Mouse (Mus musculus) embryonic facial prominence, embryonic 12.5 days (tissue): ENCODE data around the gene Plcl2. TPM values are rescaled to one million over a fixed set of nuclear protein-coding genes. Genes with fewer than 3 reads are reported as not detected.

Source experiments
- ATAC-seq: fragments of 200-750 bp; cut with Nextera tagmentation; 2 replicates; pipeline ENCODE4 v1.8.0; 2017; ENCODE audit not compliant: insufficient number of reproducible peaks, insufficient read depth, low FRiP score, low TSS enrichment
- H3K27ac ChIP-seq: fragments of 300-500 bp; sonication (generic); 2 replicates; pipeline ENCODE4 v1.5.1; 2016; ENCODE audit warnings: mild to moderate bottlenecking
- H3K27me3 ChIP-seq: fragments of 300-500 bp; sonication (generic); 2 replicates; pipeline ENCODE4 v1.6.1; 2016; ENCODE audit warnings: mild to moderate bottlenecking, moderate library complexity
- H3K36me3 ChIP-seq: fragments of 300-500 bp; sonication (generic); 2 replicates; pipeline ENCODE4 v1.6.1; 2016; ENCODE audit warnings: mild to moderate bottlenecking
- H3K4me1 ChIP-seq: fragments of 300-500 bp; sonication (generic); 2 replicates; pipeline ENCODE4 v1.6.1; 2016
- H3K4me2 ChIP-seq: fragments of 300-500 bp; sonication (generic); replicated peaks from 2 replicates; pipeline ENCODE4 v1.6.1; 2016; ENCODE audit warnings: mild to moderate bottlenecking, moderate library complexity
- H3K4me3 ChIP-seq: fragments of 300-500 bp; sonication (generic); 2 replicates; pipeline ENCODE4 v1.5.1; 2016; ENCODE audit warnings: mild to moderate bottlenecking
- H3K9ac ChIP-seq: fragments of 300-500 bp; sonication (generic); 2 replicates; pipeline ENCODE4 v1.6.1; 2016; ENCODE audit warnings: mild to moderate bottlenecking, moderate library complexity
- H3K9me3 ChIP-seq: fragments of 300-500 bp; sonication (generic); 2 replicates; pipeline ENCODE4 v1.6.1; 2016; ENCODE audit warnings: mild to moderate bottlenecking, moderate library complexity
- whole genome bisulfite sequencing: fragments of 180-500 bp; shearing (Covaris S2); methylation state at CpG from one replicate; pipeline ENCODE4 v1.1.7; 2016; 5-methylcytosine and 5-hydroxymethylcytosine counted together
- polyA plus RNA-seq: library from polyadenylated mRNA; unstranded; fragments of >200 nt; fragmentation: Nextera tagmentation; extraction: Ambion mirVana; gene quantifications from 2 replicates; pipeline ENCODE4 v1.2.1, GENCODE M21; 2016

The Plcl2 gene
- polyA plus RNA-seq, 1 experiment from 2014 or later = 5.9 TPM

DNA sequence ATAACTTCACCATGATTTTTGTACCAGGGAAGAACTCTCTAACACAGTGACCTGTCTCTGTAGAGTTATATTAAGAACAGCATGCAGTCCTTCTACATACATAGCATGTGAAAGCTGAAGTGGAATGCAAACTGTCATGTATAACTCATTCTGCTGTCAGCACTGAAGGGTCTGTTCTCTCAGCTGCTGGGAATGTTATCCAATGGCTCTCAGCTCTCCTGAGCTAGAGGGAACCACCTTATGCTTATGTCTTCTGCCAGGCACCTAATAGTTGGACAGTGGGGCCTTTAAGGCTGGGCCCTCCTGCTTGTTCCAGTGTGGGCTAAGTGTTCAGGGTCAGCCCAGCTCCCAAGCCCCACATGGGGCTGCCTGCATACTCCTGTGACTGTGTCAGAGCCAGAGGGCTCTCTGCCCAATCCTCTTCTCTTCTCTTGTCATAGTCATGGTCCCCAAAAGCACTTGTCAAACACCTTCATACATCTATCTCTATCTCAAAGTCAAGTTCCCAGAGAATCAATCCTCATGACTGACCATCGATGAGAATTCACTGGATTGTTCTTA lies 22.1 kb upstream of the Plcl2 start:
- no peaks in the 10 kb centered on the region for H3K9me3 ChIP-seq
- H3K4me3 ChIP-seq = no peak overlapping the region
- no peaks in the 10 kb centered on the region for H3K4me1 ChIP-seq
- no peak overlapping the region for H3K27ac ChIP-seq
- no peak overlapping the region for H3K4me2 ChIP-seq
- no peaks in the 10 kb centered on the region for H3K27me3 ChIP-seq
- WGBS = 97% methylated on average over 1 of the region's 1 CpGs
- no peaks in the 10 kb centered on the region for H3K36me3 ChIP-seq
- ATAC-seq = no peak
- H3K9ac ChIP-seq = no peak overlapping the region

DNA sequence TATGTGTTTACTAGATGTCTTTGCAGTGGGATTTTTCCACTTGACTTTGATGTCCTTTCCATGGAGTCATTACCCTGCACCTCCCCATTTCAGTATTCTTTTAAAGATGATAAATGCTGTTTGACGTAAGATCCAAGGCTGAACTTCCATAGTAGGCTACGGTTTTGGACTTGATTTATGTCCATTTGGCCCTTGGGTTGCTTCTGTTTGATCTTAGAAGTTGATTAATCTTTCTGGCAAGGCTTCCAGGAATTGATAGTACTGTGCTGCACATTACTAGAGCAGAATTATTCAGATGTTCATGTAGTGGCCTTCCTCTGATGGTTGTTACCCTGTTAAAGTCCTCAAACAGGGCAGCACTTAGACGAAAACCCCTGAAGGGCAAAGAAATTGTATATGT lies 21.5 kb upstream of the Plcl2 start:
- WGBS = 83% methylated on average over 3 of the region's 3 CpGs
- ATAC-seq = no peak
- H3K4me2 ChIP-seq = no peak overlapping the region

DNA sequence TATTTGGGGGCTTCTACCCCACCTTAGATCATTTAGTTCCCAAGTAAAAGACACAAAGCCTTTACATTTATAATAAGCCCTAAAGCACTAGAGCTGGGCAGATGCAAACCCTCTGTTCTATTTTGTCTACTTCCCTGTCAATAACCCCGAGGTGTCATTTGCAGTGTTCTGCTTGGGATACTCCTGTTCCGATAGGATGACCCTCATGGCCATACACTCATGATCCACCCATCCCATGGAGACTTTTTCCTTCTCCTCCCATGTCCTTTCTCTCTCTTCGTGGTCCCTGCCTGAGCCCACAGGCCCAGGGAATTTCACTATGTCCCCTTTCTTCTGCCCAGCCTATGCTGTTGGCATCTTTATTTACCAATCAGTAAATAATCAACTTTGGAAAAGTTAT lies 20.8 kb upstream of the Plcl2 start:
- Histone ChIP-seq H3K4me1 (no peaks in the 10 kb centered on the region), H3K9ac (no peak overlapping the region), H3K27ac (no peak overlapping the region), H3K27me3 (no peaks in the 10 kb centered on the region), H3K4me2 (no peak overlapping the region), H3K36me3 (no peaks in the 10 kb centered on the region), H3K9me3 (no peaks in the 10 kb centered on the region), H3K4me3 (no peak overlapping the region)
- ATAC-seq = no peak
- WGBS = 83% methylated on average over 3 of the region's 3 CpGs

More for the DNA sequence above, 21.5 kb upstream of the Plcl2 start:
- H3K4me1 ChIP-seq = no peaks in the 10 kb centered on the region
- no peak overlapping the region for H3K4me3 ChIP-seq
- H3K27ac ChIP-seq = no peak overlapping the region
- H3K27me3 ChIP-seq = no peaks in the 10 kb centered on the region
- H3K9ac ChIP-seq = no peak overlapping the region
- H3K9me3 ChIP-seq = no peaks in the 10 kb centered on the region
- no peaks in the 10 kb centered on the region for H3K36me3 ChIP-seq

DNA sequence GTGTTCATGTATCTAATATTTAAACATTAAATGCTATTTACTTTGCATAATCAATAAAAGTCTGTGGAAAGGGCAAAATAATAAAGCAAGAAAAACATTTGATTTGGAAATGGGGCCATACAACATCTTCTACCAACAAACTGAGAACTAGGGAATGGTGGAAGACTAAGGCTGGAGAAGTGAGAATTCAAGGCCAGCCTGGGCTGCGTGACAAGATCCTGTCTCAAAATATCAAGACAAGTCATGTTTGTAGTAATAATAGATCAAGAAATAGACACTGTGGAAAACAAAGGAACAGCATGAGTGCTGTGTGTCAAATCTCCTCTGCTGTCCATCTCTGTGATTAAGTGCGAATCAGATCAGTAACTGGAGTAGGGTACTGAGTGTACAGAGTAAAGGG lies 20.3 kb upstream of the Plcl2 start:
- Histone ChIP-seq H3K36me3 (no peaks in the 10 kb centered on the region), H3K27ac (no peak overlapping the region), H3K4me3 (no peak overlapping the region), H3K4me1 (no peaks in the 10 kb centered on the region), H3K9me3 (no peaks in the 10 kb centered on the region), H3K27me3 (no peaks in the 10 kb centered on the region), H3K9ac (no peak overlapping the region), H3K4me2 (no peak overlapping the region)
- ATAC-seq = no peak
- 81% methylated on average over 2 of the region's 2 CpGs for WGBS

DNA sequence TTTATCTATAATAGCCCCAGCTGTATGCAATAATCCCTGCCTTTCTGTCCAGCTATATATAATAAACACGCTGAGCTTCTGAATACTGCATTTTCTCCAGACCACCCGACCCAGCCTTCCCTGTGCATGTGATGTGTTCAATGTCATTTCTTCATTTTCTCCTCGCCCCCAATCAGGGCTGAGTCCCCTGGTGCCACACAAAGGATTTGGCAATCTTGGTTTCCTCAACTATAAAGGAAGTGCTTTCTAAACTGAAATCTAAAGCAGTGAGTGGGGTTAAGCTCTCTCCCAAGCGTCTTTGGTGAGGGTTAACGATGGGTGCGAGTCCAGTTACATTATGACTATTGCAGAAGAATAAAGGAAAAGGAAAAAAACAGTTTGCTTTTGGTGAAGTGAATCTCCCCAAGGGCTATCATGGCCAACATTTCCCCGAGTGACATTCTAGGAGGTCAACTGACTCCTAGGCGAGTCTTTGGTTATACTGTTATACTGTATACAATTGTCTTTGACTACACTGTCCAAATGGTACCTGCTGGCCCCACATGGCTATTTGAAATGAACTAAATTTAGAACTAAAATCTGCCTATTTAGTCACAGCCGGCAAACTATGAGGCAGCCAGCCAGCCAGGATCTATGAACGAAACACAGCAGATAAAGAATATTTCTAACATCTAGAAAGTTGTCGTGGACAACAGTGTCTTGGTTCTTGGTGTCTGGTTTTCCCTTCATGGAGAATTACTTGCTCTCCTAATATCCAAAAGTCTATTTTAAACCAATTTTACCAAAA lies 18.4 kb upstream of the Plcl2 start:
- ATAC-seq = no peak
- no peaks in the 10 kb centered on the region for H3K9me3 ChIP-seq
- no peak overlapping the region for H3K4me3 ChIP-seq
- H3K27me3 ChIP-seq = no peaks in the 10 kb centered on the region
- H3K27ac ChIP-seq = no peak overlapping the region
- no peak overlapping the region for H3K4me2 ChIP-seq
- H3K4me1 ChIP-seq = peaks cover 7% of the 10 kb centered on the region; the same call in 1 of the 2 replicates
- WGBS = 77% methylated on average over 11 of the region's 11 CpGs
- H3K9ac ChIP-seq = no peak overlapping the region
- no peaks in the 10 kb centered on the region for H3K36me3 ChIP-seq

DNA sequence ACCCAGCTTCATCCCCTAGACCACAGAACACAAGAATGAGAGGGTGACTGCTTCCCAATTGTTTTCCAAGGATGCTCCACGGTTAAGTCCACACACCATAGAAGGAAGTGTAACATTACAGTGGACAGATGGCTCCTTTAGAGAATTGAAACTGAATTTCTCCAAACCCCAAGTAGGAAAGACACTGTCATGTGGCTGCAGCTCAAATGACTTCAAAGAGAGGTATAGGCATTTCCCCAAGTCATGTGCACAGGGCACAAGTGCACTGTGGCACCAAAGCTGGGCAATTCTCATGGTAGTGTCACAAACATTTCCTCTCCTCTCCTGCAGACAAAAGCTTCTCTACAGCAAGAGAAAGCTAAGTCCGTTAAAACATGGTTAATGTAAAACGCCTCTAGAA lies 17.7 kb upstream of the Plcl2 start:
- Histone ChIP-seq H3K27me3 (no peaks in the 10 kb centered on the region), H3K9ac (no peak overlapping the region), H3K4me3 (no peak overlapping the region), H3K4me1 (peaks cover 10% of the 10 kb centered on the region; the same call in 1 of the 2 replicates), H3K9me3 (no peaks in the 10 kb centered on the region), H3K27ac (no peak overlapping the region), H3K36me3 (no peaks in the 10 kb centered on the region), H3K4me2 (no peak overlapping the region)
- WGBS = 88% methylated on average over 3 of the region's 3 CpGs
- ATAC-seq = no peak

DNA sequence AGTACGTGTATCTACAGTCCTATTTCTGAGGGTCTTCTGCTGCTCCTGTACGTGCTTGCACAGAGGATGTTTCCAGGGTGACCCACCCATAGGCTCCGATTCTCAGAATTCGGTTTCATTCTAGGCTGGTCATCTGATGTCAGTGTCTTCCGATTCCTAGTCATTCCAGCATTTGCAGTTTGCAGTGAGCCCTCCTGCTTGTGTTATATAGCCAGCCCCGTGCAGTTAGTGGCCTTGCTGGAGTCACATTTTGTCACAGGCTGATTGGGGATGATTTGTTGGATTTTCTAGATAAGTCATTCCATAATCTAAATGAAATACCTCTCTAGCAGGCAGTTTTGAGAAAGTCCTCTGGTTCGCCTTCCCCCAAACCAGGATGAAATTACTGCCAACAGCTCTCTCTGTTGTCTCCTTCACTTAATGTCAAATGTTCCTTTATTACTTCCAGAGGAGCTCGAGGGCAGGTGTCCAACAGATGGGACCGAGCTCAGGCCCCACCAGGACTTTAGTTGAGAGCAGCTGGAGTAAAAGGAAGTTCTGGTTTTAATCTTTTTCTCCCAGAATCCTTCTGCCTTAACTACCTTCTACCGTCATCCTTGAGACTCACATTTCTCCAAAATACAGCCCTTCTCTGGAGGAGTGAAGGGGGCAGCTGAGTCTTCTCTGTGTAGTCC lies 13.8 kb upstream of the Plcl2 start:
- 40% methylated on average over 10 of the region's 10 CpGs for WGBS
- H3K4me3 ChIP-seq = no peak overlapping the region
- no peaks in the 10 kb centered on the region for H3K9me3 ChIP-seq
- peak; percentile 75 for ATAC-seq
- no peaks in the 10 kb centered on the region for H3K27me3 ChIP-seq
- H3K9ac ChIP-seq = no peak overlapping the region
- peak overlapping the region; percentile 16; the same call in 1 of the 2 replicates for H3K4me2 ChIP-seq
- no peaks in the 10 kb centered on the region for H3K36me3 ChIP-seq
- no peak overlapping the region for H3K27ac ChIP-seq
- peaks cover 16% of the 10 kb centered on the region; the same call in 1 of the 2 replicates for H3K4me1 ChIP-seq

DNA sequence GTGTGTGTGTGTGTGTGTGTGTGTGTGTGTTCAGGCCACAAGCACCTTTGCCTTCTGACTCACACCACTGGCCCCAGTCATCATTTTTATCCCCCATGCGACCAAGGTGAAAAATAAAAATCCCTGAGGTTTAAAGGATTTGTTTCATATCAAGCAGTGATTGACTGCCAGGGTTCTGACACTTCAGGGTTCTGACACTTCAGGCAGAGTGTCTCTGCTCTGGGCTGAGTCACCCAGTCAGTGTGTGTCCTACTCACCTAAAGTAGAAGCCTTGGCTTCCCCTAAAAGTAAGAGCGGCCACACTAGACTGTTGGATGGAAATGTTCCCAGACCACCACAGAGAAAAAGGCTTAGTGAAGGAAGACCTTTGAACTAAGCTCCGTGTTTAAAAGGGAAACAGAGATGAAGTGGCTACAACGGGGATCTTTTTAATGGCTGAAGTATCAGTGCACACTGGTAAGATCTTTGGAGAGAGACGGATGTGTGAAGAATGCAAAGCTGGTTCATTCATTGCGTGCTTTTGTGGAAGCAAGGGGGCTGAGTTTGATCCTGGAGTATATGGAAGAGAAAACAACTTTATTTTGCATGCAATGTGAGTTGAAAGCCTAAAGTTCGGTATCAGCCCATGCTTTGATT lies 11.0 kb upstream of the Plcl2 start:
- H3K4me1 ChIP-seq = peaks cover 16% of the 10 kb centered on the region; the same call in 1 of the 2 replicates
- no peak overlapping the region for H3K4me2 ChIP-seq
- H3K27me3 ChIP-seq = no peaks in the 10 kb centered on the region
- no peak for ATAC-seq
- no peak overlapping the region for H3K27ac ChIP-seq
- no peaks in the 10 kb centered on the region for H3K9me3 ChIP-seq
- H3K36me3 ChIP-seq = no peaks in the 10 kb centered on the region
- WGBS = 32% methylated on average over 7 of the region's 7 CpGs
- H3K4me3 ChIP-seq = no peak overlapping the region
- no peak overlapping the region for H3K9ac ChIP-seq

DNA sequence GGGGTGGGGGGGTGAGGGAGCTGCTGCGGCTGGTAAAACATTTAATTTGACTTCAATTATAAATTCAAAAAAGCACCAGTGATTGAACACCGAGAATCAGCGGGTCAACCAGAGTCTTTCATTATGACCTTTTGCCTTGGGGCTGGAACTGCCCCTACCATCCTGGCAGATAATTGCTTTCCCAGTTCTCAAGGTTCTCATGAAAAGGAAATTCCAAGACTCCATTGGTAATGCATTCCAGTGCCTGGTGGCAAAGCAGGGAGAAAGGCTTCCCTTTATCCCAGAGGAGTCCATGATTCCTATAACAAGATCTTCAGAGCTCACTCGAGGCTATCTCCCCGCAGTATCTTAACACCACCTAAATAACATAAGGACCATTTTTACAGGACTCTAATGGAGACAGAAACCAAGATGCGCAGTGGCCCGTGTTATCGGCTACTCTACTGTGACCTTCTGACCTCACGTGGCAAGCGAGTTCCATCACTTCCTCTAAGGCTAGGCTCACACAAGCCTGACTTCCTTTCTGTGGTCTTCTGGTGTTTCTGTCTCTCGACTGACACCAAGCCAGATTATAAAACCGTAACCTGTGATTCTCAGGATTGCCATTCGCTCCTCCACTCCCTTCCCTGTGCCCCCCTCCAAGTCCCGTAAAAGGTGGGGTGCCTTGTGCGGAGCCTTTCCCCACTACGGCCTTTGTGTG lies 10.0 kb upstream of the Plcl2 start:
- Histone ChIP-seq H3K4me3 (no peak overlapping the region), H3K9me3 (no peaks in the 10 kb centered on the region), H3K36me3 (no peaks in the 10 kb centered on the region), H3K9ac (no peak overlapping the region), H3K4me2 (no peak overlapping the region), H3K27ac (no peak overlapping the region), H3K27me3 (no peaks in the 10 kb centered on the region), H3K4me1 (peaks cover 16% of the 10 kb centered on the region; the same call in 1 of the 2 replicates)
- no peak for ATAC-seq
- WGBS = 41% methylated on average over 16 of the region's 16 CpGs

DNA sequence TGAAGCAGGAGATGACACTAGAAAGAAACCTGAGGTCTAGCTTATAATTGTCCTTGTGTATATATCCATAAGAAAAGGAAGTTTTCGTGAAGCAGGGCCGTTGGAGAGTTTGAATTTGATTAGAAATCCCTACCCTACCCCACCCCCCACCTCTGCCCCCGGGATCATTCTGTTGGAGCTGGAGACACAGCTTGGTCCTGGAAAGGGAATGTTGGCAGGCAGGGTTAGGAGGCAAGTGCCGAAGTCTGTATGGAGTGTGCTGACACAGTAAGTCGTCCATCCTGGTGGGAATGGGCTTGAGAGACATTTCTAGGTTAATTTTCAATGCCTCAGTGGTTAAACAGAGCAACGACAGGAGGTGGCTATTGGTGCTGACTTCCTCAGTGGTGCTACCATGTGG lies 8.4 kb upstream of the Plcl2 start:
- no peak overlapping the region for H3K27ac ChIP-seq
- 0 out of 2 replicates have a peak, but pooled peaks cover 9% of the 10 kb centered on the region for H3K4me1 ChIP-seq
- no peak for ATAC-seq
- H3K4me3 ChIP-seq = no peak overlapping the region
- no peak overlapping the region for H3K9ac ChIP-seq
- H3K9me3 ChIP-seq = no peaks in the 10 kb centered on the region
- H3K27me3 ChIP-seq = no peaks in the 10 kb centered on the region
- WGBS = 67% methylated on average over 6 of the region's 6 CpGs
- H3K4me2 ChIP-seq = no peak overlapping the region
- H3K36me3 ChIP-seq = no peaks in the 10 kb centered on the region

DNA sequence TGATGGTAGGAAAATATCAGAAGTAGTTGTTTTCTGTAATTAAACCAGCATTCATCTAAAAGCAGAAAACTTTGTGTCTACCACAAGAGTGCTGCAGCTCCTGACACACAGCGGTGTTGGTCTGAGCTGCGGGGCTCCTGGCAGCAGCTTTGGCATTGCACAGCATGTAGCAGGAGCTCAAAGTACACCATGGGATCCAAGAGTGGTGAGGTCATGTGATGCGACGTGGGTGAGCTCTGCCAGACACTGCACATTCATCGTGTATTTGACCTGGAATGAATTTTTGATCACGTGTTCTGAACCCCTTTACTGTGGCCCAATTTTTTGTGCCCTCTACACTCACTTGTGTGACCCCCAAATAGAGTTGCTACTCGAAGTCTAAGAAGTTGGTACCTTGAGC lies 6.1 kb upstream of the Plcl2 start:
- 0 out of 2 replicates have a peak, but pooled peaks cover 6% of the 10 kb centered on the region for H3K4me1 ChIP-seq
- H3K4me3 ChIP-seq = no peak overlapping the region
- no peak overlapping the region for H3K4me2 ChIP-seq
- H3K9ac ChIP-seq = no peak overlapping the region
- H3K27me3 ChIP-seq = no peaks in the 10 kb centered on the region
- H3K9me3 ChIP-seq = no peaks in the 10 kb centered on the region
- no peak overlapping the region for H3K27ac ChIP-seq
- WGBS = 88% methylated on average over 7 of the region's 7 CpGs
- no peak for ATAC-seq
- no peaks in the 10 kb centered on the region for H3K36me3 ChIP-seq
